Mouse (Mus musculus): ENCODE measurements around the gene Cobl. TPM values are rescaled to one million over a fixed set of nuclear protein-coding genes. Genes with fewer than 3 reads are reported as not detected.

The Cobl gene
- polyA plus RNA-seq, 1 experiment from 2014 or later = 14.2 TPM

DNA sequence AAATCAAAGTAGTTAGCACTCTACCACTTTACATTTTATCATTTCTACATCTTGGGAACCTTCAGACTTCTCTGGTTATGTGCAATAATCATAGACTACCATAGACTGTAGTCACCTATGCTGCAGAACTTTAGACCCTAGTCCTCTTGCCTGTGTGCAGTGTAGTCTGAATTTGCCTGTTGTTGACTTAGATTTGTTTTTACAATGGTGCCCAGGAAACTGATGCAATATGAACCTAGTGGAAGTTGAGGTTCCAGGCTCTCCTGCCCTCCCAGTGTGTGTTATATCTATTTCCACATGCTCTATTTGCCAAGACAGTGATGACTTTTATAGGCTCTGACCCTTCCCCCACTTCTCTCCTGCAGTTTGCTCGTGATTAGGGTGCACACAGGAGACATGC, 274.3 kb downstream of the Cobl start:
- WGBS = 55% methylated on average over 1 of the region's 1 CpGs
- H3K4me3 ChIP-seq (ENCODE audit: low read depth, low read length) = no peak overlapping the region
- no peaks in the 10 kb centered on the region for H3K27me3 ChIP-seq (ENCODE audit: control insufficient read depth, insufficient read depth, low read length)
- no peak overlapping the region for H3K4me2 ChIP-seq (replicated peaks; ENCODE audit: low read depth, low read length)
- no peaks in the 10 kb centered on the region for H3K9me3 ChIP-seq (ENCODE audit: control insufficient read depth, low read depth, low read length)
- no peaks in the 10 kb centered on the region; the same call in 1 of the 2 replicates for H3K36me3 ChIP-seq (ENCODE audit: control insufficient read depth, insufficient read depth, low read length)
- no peaks in the 10 kb centered on the region for H3K4me1 ChIP-seq (ENCODE audit: control insufficient read depth, insufficient read depth, low read length)
- no peak overlapping the region for H3K9ac ChIP-seq (replicated peaks; ENCODE audit: low read depth, low read length)
- H3K27ac ChIP-seq (ENCODE audit: low read length) = no peak overlapping the region
- no peak for ATAC-seq (ENCODE audit: insufficient number of reproducible peaks, insufficient read depth, low FRiP score, low read depth)

Data from stomach, embryonic 14.5 days (tissue).